Mouse (Mus musculus) adrenal gland (tissue): ENCODE results near the gene Cntnap2.
"Not testable (repeated sequence)": the region's sequence is repeated elsewhere in the genome, so short reads cannot be mapped to it uniquely, and the experiment has no call there.

Source experiments
- intact Hi-C: fragments of 180-260 bp; cut with DNase I; formaldehyde crosslinking; loops from one replicate; pipeline ENCODE4 v1.15.1; 2025

Cntnap2 gene

DNA sequence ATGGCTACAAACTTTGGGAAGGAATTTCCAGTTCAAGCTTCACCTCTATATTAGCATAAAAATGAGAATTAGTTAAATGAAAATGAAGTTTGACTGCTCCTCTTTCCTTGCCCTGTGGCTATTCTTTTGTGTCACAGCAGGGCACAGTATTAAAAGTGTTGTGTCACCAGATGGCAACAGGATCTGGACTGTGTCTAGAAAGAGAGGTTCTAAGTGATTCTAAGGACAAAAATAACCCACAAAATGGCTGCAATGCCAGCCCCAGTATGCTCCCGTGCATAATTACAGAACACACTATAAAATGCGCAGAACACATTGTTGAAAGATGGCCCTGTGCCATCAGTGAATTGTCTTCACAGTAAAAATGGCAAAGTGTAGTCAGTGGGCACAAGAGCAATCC lies 1146.4 kb downstream of the Cntnap2 start:
- intact Hi-C loops: no loop called here

DNA sequence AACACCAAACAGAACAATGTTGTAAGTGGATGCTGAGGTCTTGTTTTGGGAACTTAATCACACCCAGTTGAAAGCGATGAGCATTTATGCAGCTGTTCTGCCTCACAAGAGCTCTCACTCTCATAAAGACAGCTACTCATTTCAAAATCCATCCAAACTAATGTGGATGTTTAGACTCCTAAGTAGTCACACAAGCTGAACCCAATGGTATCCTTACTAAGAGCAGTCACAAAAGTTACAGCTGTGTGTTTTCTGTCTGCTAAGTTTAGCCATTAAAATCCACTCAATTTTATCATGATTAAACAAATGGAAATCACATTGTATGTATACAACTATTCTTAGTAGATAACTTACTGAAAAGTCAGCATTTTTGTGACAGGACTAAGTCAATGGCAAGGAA lies 1173.7 kb downstream of the Cntnap2 start:
- intact Hi-C loops: no loop called here

DNA sequence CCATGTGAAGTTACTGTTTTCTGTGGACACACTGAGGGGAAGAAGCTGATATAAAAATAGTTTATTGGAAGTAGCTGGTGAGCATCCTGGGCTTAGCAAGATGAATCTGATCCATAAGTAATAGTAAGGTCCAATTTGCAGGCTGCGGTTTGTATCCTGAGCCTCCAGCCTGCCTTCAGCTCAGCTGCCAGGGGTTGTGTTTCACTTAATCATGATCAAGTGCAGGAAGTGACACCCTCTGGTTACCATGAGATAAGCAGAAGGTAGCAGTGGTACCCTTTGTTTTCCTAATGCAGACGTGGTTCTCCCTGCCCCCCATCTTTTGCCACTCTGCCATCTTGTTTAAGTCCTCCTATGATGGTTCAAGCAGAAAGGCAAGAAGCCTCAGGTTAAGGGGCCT lies 1181.2 kb downstream of the Cntnap2 start:
- intact Hi-C loops: no loop called here

DNA sequence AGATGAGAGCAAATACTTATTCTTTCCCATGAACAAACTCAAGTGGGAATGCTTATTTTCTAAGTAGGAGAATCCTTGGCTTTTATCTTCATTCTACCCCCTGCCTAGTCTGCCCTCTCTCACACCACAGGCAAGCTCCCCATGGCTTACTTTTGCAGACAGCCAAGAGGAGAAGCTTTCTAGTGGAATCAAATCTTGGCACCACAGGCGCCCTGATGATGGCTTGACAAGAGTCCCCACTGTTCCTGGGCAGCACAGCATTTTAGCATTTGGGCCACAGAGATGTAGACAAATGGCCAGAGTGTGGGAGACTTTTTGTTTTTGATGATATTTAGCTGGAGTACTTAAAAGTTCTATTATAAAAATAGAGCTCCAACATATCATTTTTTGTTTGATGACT lies 1204.0 kb downstream of the Cntnap2 start:
- intact Hi-C loops: no loop called here

DNA sequence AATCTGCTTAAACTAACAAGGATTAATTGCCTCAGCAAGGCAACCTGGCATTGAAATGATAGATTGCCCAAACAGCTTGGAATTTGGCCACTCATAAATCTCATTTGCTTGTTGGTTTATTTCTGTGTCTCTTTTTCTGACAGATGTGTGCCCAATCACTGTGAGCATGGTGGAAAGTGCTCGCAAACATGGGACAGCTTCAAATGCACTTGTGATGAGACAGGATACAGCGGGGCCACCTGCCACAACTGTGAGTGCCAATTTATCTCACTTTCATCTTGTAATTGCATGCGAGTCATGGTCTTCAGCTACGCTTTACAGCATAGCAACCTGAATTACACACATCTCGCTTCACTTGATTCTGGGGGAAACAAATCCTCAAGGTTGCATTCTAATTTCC lies 1287.8 kb downstream of the Cntnap2 start:
- intact Hi-C loops: no loop called here

DNA sequence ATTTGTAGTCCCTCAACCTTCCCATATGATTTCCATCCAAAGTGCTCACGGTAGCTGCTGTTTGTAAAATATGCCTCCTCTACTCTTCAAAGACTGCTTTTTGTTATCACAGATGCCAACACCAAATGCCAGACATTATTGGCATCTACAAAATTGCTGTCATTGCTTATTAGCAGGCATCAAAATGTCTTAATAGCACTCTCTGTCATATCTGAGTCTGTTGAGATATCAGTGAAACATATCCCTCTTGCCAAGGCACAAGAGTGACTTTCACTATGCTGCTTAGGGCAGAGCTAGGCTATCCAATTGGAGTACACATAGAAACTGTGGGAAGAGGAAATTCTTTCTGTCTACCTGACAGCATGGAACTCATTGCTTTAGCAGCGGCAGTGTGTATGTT lies 1301.9 kb downstream of the Cntnap2 start:
- intact Hi-C loops: no loop called here

DNA sequence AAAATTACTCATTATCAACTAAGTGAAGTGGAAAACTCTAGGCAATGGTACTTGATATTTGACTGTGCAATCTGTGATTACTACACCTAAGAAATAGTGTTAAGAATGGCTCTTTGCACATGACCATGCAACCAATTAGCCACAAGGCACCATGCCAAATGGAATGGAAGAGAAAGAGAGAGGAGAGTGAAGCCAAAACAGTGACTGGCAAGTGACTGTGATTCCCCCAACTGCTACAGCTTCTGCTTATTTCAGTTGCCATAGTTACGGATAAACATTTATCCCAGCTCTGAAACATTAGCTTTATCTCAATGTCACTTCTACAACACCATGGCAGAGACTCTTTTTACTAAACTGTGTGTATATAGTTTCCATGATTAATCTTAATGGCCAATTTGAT lies 1303.0 kb downstream of the Cntnap2 start:
- intact Hi-C loops: no loop called here

DNA sequence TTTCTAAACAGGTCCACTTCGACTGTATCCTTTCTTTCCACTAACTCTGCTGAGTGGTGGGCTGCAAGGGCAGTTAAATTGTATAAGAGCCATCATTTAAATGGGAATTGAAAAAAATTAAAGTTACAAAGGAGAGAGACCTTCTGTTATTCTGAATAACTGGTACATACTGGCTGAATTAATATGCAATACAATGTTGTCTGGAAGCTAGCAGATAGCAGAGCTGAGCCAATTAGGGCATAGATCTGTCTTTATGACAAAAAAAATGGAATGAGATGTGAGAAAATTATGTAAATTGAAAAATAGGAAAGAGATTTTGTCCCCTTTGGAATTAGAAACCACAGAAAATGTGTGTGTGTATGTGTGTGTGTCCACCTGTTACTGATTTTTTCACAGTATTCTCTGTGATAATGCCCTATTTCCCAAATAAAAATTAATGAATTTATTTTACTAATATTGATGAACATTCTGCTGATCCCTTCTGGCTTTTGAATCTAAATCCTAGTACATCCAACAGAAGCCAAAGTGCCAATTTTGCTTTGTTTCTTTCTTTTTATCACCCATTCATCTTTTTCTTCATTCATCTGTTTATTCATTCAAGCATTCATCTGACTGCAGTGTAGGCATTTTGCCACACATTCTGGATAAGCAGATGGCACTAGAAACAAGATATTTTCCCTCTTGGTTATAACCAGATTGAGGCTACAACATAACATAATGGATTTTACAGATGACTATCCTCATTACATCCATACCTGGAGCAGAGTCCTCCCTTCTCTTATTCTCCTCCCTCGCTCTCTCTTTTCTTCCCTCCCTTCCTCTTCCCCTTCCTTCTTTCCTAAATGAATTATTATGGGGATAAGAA lies 1339.8 kb downstream of the Cntnap2 start:
- intact Hi-C loops: no loop called here

DNA sequence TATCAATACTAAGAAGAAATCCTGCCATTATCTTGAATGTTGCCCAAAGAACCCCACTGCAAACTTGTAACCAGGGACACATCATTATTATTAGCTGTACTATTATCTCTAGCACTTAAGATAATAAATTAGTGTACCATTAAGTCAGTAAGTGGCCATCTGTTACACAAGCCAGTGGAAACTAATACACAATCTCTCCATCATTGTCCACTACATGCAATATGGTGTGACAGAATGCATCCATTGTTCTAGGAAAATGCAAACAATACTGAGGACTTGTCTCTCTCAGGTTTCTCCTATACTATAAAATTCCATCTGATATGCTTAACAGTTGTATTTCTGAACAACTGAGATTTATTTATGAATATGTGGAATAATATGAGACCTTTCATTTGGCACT lies 1355.0 kb downstream of the Cntnap2 start:
- intact Hi-C loops: no loop called here

DNA sequence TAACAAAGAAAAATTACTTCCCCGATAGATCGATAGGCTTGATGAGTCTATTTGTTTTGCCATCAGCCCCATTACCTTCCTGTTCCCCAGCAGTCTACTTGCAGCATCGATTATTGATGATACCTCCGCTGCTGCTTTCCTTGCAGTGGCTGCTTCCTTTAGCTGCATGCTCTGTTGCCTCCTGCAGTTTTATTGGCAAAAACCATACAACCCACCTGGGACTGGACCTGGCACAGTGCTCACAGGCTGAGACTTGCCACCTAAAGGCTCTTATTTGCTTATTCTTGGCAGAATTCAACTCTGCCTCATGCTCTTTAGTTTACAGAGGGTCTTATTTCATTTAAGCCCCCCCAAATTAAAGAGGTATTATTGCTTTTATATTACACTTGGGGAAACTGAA lies 1355.4 kb downstream of the Cntnap2 start:
- intact Hi-C loops: no loop called here

DNA sequence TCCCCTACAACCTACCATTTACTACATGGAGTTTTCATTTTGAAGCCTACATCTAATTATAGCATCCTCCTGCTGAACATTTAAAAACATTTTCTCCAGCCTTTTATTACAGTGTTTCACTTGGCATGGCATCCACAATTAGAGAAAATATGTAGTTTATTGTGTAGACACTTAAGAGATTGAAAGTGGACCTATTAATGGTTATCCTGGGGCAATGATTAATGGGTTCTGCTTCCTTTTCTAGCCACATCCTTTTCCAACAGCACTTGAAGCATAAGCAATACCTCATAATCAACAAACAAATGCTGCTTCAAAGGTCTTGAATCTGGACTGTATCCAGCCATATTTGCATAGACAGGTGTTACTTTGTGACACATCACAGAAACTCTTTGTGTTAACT lies 1360.7 kb downstream of the Cntnap2 start:
- intact Hi-C loops: no loop called here

DNA sequence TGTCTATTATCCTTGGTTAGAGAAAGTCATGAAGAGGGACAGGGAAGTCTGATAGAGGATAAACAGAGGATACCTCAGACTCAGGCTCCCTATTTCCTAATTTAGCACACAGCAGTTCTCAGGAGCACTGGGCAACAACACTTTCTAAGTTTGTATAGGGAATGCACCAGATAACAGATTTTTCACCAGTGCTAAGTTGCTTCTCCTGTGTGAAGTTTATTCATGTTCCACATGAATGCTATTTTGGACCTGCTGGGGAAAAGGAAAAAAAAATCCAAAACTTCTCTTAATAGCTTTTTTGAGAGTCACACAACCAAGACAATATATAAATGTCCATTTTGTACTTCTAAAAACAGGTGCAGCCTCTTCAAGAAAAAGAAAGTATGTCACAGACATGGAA lies 1361.2 kb downstream of the Cntnap2 start:
- intact Hi-C loops: no loop called here

DNA sequence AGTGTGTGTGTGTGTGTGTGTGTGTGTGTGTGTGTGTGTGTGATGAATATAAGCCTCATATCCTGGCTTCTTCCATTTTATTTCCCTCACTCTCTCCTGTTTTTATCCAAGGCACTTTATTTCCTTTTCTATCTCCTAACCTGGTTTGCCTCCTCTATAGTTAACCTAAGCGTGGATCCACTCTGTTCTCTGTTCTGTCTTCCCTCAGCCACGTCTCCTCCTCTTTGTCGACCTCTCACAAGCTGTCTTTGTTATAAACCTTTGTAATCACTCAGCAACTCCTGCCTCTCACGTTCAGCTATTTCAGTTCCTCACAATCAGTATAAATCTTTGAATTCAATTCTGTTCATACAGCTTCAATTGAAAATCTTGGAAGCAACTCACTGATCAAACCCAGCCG lies 1369.1 kb downstream of the Cntnap2 start:
- intact Hi-C loops: no loop called here

DNA sequence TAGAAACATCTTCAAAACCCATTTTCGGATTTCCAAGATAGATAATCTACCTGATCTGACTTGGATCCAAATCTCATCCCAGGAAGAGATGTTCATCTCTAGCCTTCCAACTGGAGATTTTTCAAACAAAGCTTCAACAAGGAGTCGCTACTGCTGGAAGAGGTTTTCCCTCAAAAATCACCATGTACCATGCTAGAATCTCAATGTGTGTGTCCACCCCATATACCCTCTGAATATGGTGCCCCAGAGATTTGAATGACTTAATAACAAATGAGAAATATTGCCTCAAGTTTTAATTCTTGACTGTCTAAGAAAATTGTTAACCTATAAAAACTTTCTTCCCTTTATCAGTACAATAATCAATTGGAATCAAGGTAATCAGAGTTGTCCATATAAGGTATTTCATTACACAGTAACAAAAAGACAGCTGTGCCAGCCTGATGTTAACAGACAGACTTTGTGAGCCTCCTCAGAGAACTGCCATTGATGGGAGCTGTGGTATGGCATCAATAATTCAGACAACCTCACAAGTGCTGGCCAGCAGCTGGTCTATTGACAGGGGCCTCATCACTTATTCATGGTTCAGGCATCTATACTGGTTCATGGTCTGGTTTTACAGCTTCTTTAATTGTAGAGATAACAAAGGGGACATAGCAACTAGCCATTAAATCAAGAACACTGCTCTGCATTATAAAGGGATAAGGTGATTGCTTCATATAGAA lies 1391.9 kb downstream of the Cntnap2 start:
- intact Hi-C loops: no loop called here

DNA sequence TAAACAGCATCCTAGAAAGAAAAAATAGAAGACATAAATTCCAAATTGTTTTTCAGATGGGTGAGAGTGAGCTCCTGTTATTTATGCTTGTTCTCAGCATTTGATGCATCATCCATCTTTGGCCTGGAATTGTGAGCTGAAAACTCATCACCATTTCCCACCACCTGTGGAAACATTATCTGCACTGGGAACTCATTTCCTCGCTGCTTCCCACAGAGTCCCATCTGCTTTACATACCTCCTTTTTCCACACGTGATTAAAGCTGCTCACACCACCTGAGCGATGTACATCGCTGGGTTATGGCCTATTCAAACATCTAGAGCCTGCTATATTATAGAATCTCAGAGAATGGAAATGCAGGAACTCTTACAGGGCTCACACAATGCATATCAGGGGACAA lies 1413.5 kb downstream of the Cntnap2 start:
- intact Hi-C loops: no loop called here

DNA sequence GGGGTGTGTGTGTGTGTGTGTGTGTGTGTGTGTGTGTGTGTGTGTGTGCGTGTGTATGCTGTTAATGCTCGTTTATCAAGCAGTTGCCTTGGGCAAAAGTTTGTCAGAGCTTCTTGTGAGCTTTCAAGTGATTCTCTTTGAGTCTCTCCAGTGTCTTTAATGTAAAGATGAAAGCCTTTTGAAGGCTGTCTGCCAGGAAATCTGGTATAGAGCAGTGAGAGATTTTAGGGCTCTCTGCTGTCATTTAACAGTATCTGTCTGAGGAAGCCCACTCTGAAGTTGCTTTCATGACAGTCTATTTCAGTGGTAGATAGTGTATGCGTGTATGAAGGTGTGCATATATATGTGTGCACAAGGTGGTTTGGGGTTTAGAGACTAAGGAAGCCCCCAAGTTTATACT lies 1425.2 kb downstream of the Cntnap2 start:
- intact Hi-C loops: no loop called here

DNA sequence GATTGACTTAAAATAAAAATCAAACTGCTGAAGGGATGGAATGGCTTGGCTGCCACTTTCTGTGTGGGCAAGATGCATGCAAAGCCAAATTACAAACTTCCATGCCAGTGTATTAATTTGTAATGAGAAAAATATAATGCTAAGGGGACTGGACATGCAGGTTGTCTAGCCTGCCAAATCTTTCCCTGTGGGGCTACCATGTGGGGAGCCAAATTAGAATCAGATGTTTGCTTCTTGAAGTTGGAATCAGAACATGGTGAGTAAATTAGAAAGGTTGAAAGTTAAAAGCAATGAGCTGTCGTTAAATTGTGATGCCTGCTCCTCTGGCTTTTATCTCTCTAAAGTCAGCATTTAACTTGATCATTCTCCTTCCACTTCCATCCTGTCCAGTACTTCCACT lies 1443.6 kb downstream of the Cntnap2 start:
- intact Hi-C loops: no loop called here

DNA sequence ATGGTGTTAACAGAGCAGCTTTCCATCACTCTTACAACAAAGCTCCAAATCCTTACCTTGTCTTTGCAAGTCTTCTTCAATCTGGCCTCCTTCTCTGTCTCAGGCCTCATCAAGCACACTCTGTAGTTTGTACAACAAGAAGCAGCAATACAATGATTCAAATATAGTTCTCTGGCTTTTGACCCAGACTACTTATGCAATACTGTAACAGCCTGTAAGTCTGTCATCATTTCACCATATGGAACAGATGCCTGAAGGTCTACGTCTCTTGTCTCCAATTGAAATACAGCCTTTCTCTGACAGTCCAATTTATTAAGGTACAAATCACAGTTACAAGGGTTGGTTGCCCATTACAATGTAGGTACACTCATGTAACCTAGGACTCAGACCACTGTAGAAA lies 1453.7 kb downstream of the Cntnap2 start:
- intact Hi-C loops: no loop called here

DNA sequence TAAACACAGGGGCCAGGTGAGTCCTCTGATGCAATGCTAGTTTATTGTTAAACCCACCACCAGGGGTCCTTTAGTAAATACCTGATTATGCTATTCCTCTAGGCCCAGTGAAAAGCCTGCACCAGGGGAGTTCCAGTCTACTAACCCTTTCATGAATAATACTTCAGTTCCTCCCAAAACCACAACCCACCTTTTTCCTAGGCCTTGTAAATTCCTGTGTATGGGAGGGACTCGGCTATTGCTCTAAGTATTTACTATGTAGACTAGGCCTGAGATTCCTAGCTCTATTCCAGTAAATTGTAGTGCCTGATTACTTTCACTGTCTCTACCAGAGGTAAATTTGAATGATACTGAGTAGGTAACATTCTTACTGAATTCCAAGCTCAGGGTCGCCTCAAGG lies 1478.4 kb downstream of the Cntnap2 start:
- intact Hi-C loops: not testable (repeated sequence)

DNA sequence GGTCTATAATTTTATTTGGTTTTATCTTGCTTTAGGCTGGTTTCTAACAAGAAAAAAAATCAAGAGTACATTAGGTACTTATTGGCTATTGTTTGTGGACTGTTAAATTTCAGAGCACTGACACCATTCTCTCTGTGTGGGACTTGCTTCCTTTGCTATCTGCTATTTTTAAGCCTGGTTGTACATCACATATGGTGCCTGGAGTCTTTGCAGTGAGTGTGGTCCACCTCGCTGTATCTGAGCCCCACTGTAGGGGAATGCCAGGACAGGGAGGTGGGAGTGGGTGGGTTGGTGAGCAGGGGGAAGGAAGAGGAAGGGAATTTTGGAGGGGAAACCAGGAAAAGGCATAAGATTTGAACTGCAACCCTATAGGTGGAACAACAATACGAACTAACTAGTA lies 1504.3 kb downstream of the Cntnap2 start:
- intact Hi-C loops: no loop called here

DNA sequence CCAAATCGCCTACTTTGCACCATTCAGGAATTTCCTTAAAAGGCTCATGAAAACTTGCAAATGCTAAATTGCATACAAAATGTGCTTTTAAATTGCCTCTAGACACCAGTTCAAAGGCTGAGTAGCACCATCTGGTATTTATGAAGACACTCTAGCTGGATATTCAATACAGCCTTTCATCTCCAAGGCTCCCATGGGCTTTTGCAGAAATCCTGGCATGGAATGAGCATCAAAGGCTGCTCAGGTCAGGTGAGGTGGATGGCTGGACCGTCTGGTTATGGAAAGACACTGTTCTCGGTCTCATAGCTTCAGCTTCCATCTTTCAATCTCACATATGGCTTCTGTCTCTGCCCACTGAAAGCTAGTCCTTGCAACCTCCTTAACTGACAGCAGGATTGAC lies 1515.9 kb downstream of the Cntnap2 start:
- intact Hi-C loops: no loop called here

DNA sequence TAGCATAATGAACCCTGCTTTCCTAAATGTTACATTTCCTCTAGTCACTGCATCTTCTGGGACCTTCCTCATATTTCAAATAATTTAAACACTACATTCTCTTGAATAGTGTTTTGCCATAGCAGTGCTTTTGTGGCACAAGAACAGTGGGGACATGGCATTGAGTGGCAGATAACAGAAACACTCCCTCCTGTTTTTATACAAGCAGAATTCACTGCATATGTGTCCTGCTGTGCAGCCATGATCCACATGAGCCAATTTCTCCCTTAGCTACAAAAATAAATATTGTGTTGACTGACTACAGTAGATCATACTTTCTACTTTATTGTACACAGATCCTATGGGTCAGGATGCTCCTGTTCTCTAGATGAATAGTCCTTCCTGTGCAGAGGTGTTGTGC lies 1553.2 kb downstream of the Cntnap2 start:
- intact Hi-C loops: no loop called here

DNA sequence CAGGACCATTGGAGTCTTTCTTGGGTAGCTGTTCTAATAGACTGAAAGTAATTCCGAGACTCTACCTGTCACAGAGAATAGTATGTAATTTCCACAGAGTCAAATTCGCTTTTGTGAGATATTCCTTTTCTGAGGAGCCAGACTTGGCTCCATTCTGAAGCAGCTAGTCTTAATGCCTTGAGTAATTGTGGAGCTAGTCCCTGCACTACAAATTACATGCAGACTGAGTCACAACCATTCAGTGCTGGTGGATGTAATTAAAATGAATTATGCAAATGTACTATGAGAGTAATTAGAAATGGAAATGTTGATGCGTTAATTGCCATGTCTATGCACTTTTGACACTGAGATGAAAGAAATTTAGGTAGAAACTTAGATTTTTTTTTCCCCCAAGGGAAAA lies 1553.7 kb downstream of the Cntnap2 start:
- intact Hi-C loops: no loop called here
